Mouse (Mus musculus): ENCODE data around the gene Camk2b. TPM values are rescaled to one million over a fixed set of nuclear protein-coding genes. Genes with fewer than 3 reads are reported as not detected.
A peak's percentile ranks its signal among the peaks of the same experiment; 100 is the strongest.
"Not testable (repeated sequence)": the region's sequence is repeated elsewhere in the genome, so short reads cannot be mapped to it uniquely, and the experiment has no call there.

The Camk2b gene
- polyA plus RNA-seq, 1 experiment: 12.8 TPM

DNA sequence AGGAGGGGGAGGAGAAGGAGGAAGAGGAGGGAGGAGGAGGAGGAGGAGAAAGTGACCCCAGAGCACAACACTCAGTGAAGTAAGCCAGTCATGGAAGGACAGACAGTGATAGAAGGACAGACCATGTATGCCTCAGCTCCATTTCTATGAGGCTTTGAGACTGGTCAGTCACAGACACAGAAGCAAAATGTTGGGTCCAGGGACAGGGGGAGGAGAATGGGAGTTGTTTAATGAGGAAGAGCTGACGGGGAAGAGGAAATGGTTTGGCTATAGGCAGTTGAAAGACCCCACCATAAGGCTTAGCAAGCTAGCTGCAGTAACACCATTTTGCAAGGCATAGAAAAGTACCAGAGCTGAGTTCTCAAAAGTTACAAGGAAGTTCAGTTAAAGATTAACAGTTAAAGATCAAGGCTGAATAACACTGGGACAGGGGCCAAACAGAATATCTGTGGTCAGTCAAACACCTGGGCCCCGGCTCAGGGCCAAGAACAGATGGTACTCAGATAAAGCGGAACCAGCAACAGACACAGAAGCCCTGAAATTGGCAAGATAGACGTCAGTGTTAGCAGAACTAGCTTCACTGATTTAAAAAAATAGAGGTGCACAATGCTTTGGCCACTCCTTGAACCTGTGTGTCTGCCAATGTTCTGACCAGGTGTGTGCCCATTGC lies 60.7 kb downstream of the Camk2b start:
- H3K27me3 ChIP-seq (ENCODE audit: control insufficient read depth, insufficient read depth, low read length, poor library complexity, severe bottlenecking): not testable (repeated sequence)

DNA sequence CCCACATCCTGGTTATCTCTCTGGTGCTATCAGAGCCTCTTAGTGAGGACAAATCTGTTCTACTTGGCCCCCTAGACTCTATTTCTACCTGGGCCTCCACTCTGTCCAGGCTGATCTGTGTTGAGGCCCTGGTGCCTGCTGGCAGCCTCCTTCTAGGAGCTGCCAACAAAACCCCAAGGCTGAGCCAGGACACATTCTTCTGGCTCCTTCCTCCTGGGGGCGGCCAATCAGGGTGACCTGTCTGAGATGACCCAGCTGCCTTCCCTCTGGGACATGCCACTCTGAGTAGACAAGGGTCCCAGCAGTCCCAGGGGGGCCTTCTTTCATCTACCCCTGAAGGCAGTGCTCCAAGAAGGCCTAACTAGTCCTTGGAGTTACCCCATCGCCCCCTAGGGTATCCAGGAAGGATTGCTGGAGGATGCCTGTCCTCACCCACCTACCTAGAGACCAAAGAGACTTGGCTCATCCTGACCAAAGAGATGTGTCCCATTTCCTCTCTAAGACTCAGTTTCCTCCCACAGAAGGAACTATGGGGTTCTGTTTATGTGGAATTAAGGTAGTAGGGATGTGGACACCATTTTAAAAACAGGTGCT lies 63.0 kb downstream of the Camk2b start:
- H3K9ac ChIP-seq (ENCODE audit: low read depth, poor library complexity, severe bottlenecking): no peak overlapping the region
- H3K4me1 ChIP-seq (ENCODE audit: control insufficient read depth, insufficient read depth, low read length): peaks cover 6% of the 10 kb centered on the region
- no peaks in the 10 kb centered on the region for H3K27me3 ChIP-seq (ENCODE audit: control insufficient read depth, insufficient read depth, low read length, poor library complexity, severe bottlenecking)
- H3K9me3 ChIP-seq (replicated peaks; ENCODE audit: control insufficient read depth, insufficient read depth, low read length, poor library complexity, severe bottlenecking): no peaks in the 10 kb centered on the region
- TF ChIP-seq CTCF (IDR thresholded peaks at IDR 0.05; ENCODE audit: low read depth, low read length) (peak; percentile 30), POLR2A (IDR thresholded peaks at IDR 0.05; ENCODE audit: insufficient read depth, low read length) (no peak)
- no peak overlapping the region for H3K4me3 ChIP-seq (ENCODE audit: low read depth, low read length)
- no peaks in the 10 kb centered on the region for H3K36me3 ChIP-seq (ENCODE audit: control insufficient read depth, insufficient read depth, low read length, poor library complexity, severe bottlenecking)
- no peak overlapping the region for H3K27ac ChIP-seq (ENCODE audit: insufficient read depth, low read length)

More for the DNA sequence above, 60.7 kb downstream of the Camk2b start:
- H3K27ac ChIP-seq (ENCODE audit: insufficient read depth, low read length); H3K9me3 ChIP-seq (replicated peaks; ENCODE audit: control insufficient read depth, insufficient read depth, low read length, poor library complexity, severe bottlenecking); H3K9ac ChIP-seq (ENCODE audit: low read depth, poor library complexity, severe bottlenecking); H3K36me3 ChIP-seq (ENCODE audit: control insufficient read depth, insufficient read depth, low read length, poor library complexity, severe bottlenecking); H3K4me1 ChIP-seq (ENCODE audit: control insufficient read depth, insufficient read depth, low read length); H3K4me3 ChIP-seq (ENCODE audit: low read depth, low read length): not testable (repeated sequence)

DNA sequence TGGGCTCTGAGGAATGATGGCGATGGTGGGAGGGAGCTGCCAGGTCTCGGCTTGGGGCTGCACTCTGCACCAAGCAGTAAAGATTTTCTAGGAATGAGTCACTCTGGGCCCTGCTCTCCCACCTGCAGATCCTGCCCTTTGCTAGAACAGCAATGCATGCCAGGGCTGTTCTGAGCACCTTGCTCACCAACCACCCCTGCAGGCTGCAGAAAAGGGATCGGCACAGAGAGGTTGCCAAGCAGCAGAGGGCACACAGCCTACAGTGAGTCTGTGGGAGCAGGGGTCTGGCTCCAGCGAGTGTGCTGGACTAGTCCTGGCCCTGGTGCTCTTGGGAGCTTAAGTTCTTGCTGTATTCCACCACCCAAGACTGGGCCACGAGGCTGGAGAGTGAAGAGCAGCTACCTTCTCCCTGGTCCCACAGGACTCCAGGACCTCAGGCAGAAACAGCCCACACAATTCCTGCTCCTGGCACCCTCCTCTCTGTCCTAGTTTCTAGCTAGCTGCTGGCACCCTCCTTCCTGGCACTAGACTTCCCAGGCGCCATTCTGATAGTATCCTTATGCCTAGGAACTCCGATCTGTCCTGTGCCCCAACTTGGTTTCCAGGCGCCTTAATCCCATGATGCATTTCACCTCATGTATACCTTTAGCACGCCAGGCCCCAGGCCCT lies 64.0 kb downstream of the Camk2b start:
- Histone ChIP-seq H3K9me3 (replicated peaks; ENCODE audit: control insufficient read depth, insufficient read depth, low read length, poor library complexity, severe bottlenecking) (no peaks in the 10 kb centered on the region), H3K4me3 (ENCODE audit: low read depth, low read length) (no peak overlapping the region), H3K27ac (ENCODE audit: insufficient read depth, low read length) (no peak overlapping the region), H3K9ac (ENCODE audit: low read depth, poor library complexity, severe bottlenecking) (no peak overlapping the region), H3K4me1 (ENCODE audit: control insufficient read depth, insufficient read depth, low read length) (peaks cover 6% of the 10 kb centered on the region), H3K36me3 (ENCODE audit: control insufficient read depth, insufficient read depth, low read length, poor library complexity, severe bottlenecking) (no peaks in the 10 kb centered on the region), H3K27me3 (ENCODE audit: control insufficient read depth, insufficient read depth, low read length, poor library complexity, severe bottlenecking) (no peaks in the 10 kb centered on the region)
- TF ChIP-seq POLR2A (IDR thresholded peaks at IDR 0.05; ENCODE audit: insufficient read depth, low read length): no peak
- TF ChIP-seq CTCF (IDR thresholded peaks at IDR 0.05; ENCODE audit: low read depth, low read length): no peak
- TF ChIP-seq EP300 (IDR thresholded peaks at IDR 0.05; ENCODE audit: insufficient read depth, low read depth, low read length): no peak

DNA sequence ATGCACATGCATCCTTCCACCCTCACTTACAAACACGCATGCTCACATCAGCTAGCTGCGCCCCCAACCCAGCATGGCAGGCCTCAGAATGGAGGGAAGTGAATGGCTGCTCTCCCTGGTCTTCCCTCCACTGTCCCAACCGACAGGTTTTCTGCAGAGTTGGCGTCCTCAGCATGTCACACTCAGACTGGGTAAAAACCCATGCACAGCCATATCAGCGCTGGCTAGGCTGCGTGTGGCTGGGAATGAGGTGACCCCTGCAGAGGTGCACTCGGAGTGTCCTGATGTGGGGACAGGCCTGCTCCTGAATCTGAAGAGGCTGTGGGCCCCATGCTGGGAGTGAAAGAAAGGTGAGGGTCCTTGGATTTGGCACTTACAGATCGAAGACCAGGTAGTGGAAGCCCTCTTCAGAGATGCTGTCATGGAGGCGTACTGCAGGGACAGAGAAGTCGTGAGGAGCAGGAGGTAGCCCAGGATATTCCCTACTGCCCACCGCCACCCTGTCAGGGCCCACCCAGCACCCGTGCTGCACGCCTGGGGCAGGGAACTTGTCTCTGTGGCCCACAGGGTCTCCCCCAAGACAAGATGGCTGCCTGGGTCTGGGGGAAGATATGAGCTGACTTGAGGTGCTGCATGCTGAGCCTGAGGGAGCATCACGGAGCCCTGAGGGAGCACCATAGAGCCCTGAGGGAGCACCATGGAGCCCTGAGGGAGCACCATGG lies 65.0 kb downstream of the Camk2b start:
- H3K9me3 ChIP-seq (replicated peaks; ENCODE audit: control insufficient read depth, insufficient read depth, low read length, poor library complexity, severe bottlenecking): no peaks in the 10 kb centered on the region
- H3K36me3 ChIP-seq (ENCODE audit: control insufficient read depth, insufficient read depth, low read length, poor library complexity, severe bottlenecking): no peaks in the 10 kb centered on the region
- H3K27me3 ChIP-seq (ENCODE audit: control insufficient read depth, insufficient read depth, low read length, poor library complexity, severe bottlenecking): no peaks in the 10 kb centered on the region
- no peak overlapping the region for H3K4me3 ChIP-seq (ENCODE audit: low read depth, low read length)
- no peak overlapping the region for H3K27ac ChIP-seq (ENCODE audit: insufficient read depth, low read length)
- peaks cover 6% of the 10 kb centered on the region for H3K4me1 ChIP-seq (ENCODE audit: control insufficient read depth, insufficient read depth, low read length)
- H3K9ac ChIP-seq (ENCODE audit: low read depth, poor library complexity, severe bottlenecking): no peak overlapping the region
- TF ChIP-seq POLR2A (IDR thresholded peaks at IDR 0.05; ENCODE audit: insufficient read depth, low read length) (no peak), EP300 (IDR thresholded peaks at IDR 0.05; ENCODE audit: insufficient read depth, low read depth, low read length) (no peak), CTCF (IDR thresholded peaks at IDR 0.05; ENCODE audit: low read depth, low read length) (no peak)

DNA sequence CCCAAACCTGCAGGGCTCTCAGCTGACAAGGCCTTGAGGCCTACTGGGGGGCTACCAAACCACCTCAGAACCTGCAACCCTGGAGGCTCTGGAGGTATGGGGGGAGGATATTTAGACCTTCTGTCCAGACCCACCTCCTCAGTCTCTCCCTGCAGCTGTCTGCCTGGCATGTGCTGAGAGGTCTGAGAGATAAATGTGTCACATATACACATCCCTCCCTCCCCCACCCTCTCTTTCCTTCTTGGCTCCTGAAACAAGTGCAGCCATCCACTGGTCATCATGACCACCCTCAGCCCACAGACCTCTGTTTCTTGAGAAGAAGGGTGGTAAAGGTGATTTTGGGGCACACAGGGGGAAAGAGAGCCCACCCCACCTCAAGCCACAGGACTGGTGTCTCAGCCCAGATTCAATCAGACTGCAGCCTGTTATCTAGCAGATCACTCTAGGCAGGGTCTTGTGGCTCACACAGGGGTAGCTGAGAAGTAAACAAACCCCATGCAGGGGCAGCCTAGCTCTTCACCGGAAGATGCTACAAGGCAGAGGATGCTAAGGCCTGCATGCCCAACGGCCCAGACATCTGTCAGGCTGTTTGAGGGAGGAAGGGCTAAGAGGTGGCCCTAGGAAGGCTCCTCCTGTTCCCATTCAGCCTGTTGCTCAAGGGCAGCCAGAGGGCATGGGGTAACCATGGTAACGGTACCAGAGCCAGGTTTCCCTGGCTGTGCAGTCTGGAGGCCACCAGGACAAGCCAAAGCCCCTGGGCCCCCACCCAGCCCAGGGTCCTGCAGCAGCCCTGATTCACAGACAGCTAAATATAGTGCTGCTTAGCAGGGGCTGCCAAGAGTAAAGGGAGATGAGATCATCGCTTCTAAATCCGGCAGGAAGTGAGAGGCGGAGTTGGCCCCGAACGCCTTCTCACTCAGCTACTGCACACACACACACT lies 66.1 kb downstream of the Camk2b start:
- Histone ChIP-seq H3K27me3 (ENCODE audit: control insufficient read depth, insufficient read depth, low read length, poor library complexity, severe bottlenecking) (no peaks in the 10 kb centered on the region), H3K9me3 (replicated peaks; ENCODE audit: control insufficient read depth, insufficient read depth, low read length, poor library complexity, severe bottlenecking) (no peaks in the 10 kb centered on the region), H3K9ac (ENCODE audit: low read depth, poor library complexity, severe bottlenecking) (no peak overlapping the region), H3K4me1 (ENCODE audit: control insufficient read depth, insufficient read depth, low read length) (peaks cover 6% of the 10 kb centered on the region), H3K4me3 (ENCODE audit: low read depth, low read length) (no peak overlapping the region), H3K27ac (ENCODE audit: insufficient read depth, low read length) (no peak overlapping the region), H3K36me3 (ENCODE audit: control insufficient read depth, insufficient read depth, low read length, poor library complexity, severe bottlenecking) (no peaks in the 10 kb centered on the region)
- TF ChIP-seq EP300 (IDR thresholded peaks at IDR 0.05; ENCODE audit: insufficient read depth, low read depth, low read length): no peak
- no peak for TF ChIP-seq POLR2A (IDR thresholded peaks at IDR 0.05; ENCODE audit: insufficient read depth, low read length)
- TF ChIP-seq CTCF (IDR thresholded peaks at IDR 0.05; ENCODE audit: low read depth, low read length): no peak
